Mouse (Mus musculus) cortical plate, adult 2 months (tissue): Measurements from ENCODE around the gene Arl15.

Source experiments
- CTCF ChIP-seq: fragments of 200-500 bp; IDR thresholded peaks from 2 replicates; pipeline ENCODE4 v1.5.1; 2011; ENCODE audit warnings: mild to moderate bottlenecking, control low read depth, low read length; ENCODE audit not compliant: insufficient read depth; ENCODE audit errors: extremely low read depth
- POLR2A ChIP-seq: fragments of 200-500 bp; IDR thresholded peaks from 2 replicates; pipeline ENCODE4 v1.6.1; 2011; ENCODE audit warnings: mild to moderate bottlenecking, low read length, control low read depth; ENCODE audit not compliant: insufficient read depth; ENCODE audit errors: extremely low read depth

DNA sequence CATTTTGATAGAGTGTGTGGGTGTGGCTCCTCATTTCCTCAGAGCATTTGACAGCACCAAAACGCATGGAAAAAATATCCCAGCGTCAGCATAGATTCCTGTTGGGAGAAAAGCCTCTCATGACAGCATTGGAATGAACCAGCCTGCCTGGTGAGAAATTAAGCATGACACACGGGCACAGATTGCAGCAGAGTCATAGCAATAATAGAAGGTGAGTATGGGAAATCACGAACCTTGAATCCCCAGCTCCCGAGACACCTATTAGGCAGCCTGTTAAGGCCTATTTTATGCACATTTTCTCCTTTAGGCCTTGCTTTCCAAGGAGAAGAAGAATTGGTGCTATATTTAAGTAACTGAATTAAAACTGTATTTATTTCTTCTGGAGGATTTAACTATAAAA lies 8.5 kb upstream of the Arl15 start:
- TF ChIP-seq CTCF (no peak), POLR2A (no peak)
